In the genomic region with DNA sequence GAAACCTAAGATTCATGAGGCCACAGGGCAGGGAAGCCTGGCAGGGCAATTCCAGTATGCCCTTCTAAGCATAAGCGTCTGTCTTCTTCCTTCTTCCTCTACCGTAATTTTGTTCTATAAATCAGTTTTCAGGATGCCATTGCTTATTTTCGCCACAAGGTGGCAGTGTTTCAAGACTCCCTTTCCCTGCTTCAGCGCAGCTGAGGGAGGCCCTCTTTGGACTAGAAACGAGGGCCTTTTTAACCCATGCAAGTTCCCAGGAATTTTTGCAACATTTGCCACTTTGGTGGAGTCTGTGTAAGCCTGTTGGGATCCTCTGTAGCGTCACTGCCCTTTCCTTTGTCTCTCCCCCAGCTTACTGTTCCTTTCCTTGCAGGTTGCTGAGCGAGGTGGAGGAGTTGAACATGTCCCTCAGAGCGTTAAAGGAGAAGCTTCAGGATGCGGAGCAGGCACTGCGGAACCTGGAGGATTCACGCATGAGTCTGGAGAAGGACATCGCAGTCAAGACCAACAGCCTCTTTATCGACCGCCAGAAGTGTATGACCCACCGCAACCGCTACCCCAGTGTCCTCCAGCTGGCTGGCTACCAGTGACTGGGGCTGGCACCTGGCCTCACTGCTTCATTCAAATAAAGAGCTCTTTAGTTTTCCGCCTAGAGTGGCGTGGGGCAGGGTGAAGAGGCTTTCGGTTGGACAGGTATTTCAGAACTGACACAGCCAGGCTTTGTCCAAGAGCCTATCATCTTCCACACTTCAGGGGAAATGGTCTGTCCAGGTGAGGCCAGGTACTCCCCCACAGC, we compare ENCODE assay signal across 10 mouse cellular contexts. TPM values are rescaled to one million over a fixed set of nuclear protein-coding genes. Genes with fewer than 3 reads are reported as not detected.
DNase-seq lines count a peak whose midpoint lies in the region; ATAC-seq and TF ChIP-seq lines count a peak whose summit lies in the region.
"Had no signal": no experiment of that assay in that cellular context is flagged by ENCODE, and none has a peak within 500 bp of the region (broad histone marks: within the 10 kb centered on the region; RNA-seq: fewer than 3 reads in every experiment).

No protein-coding gene starts in this region.

- DNase-seq in heart, postnatal 0 days (ENCODE audit: low spot score) = peak; percentile 59
- peak; percentile 37 for DNase-seq in cerebellum, adult 11 months
- DNase-seq in gastrocnemius, postnatal 14 days = peak; percentile 33
- peak; percentile 52 to 56 for DNase-seq in left cerebral cortex, postnatal 36 days (ENCODE audit: low spot score in 2 of 2)
- peak; percentile 68 for DNase-seq in neural tube, embryonic 11.5 days (ENCODE audit: low spot score)
- peak; percentile 28 for DNase-seq in yolk sac, embryonic 10.5 days (ENCODE audit: low spot score)

- no peaks in the 10 kb centered on the region for H3K36me3 ChIP-seq in heart, postnatal 0 days (replicated peaks; ENCODE audit: control insufficient read depth, insufficient read depth, low read length)
- H3K36me3 ChIP-seq in heart, embryonic 11.5 days (ENCODE audit: control insufficient read depth, insufficient read depth, low read length) = no peaks in the 10 kb centered on the region
- H3K36me3 ChIP-seq in ES-Bruce4 (ENCODE audit: control insufficient read depth, insufficient read depth, low read length, poor library complexity, severe bottlenecking) = no peaks in the 10 kb centered on the region
- H3K36me3 ChIP-seq in neural tube, embryonic 11.5 days (ENCODE audit: control insufficient read depth, insufficient read depth, low read length) = no peaks in the 10 kb centered on the region
- H3K36me3 ChIP-seq: embryonic facial prominence, embryonic 13.5 days; liver, embryonic 15.5 days had no signal

- H3K9me3 ChIP-seq in heart, postnatal 0 days (replicated peaks; ENCODE audit: control insufficient read depth, low read length) = no peaks in the 10 kb centered on the region
- H3K9me3 ChIP-seq in heart, embryonic 11.5 days (replicated peaks; ENCODE audit: control insufficient read depth, low read length) = no peaks in the 10 kb centered on the region
- H3K9me3 ChIP-seq in ES-Bruce4 (replicated peaks; ENCODE audit: control insufficient read depth, insufficient read depth, low read length, poor library complexity, severe bottlenecking) = no peaks in the 10 kb centered on the region
- no peaks in the 10 kb centered on the region for H3K9me3 ChIP-seq in neural tube, embryonic 11.5 days (ENCODE audit: control insufficient read depth, low read length)
- H3K9me3 ChIP-seq: embryonic facial prominence, embryonic 13.5 days; liver, embryonic 15.5 days had no signal

- no peak for ATAC-seq in heart, postnatal 0 days (ENCODE audit: insufficient read depth, low read depth)
- ATAC-seq in heart, embryonic 11.5 days (replicated peaks; ENCODE audit: insufficient number of reproducible peaks, low FRiP score, low TSS enrichment) = no peak
- ATAC-seq in neural tube, embryonic 11.5 days (ENCODE audit: insufficient read depth, low FRiP score, low TSS enrichment) = no peak

- no peak overlapping the region for H3K27ac ChIP-seq in heart, postnatal 0 days (ENCODE audit: low read depth)
- H3K27ac ChIP-seq in heart, embryonic 11.5 days (ENCODE audit: low read depth, low read length) = no peak overlapping the region
- no peak overlapping the region for H3K27ac ChIP-seq in ES-Bruce4 (ENCODE audit: insufficient read depth, low read length)
- H3K27ac ChIP-seq in neural tube, embryonic 11.5 days (ENCODE audit: low read depth, low read length) = no peak overlapping the region
- H3K27ac ChIP-seq: embryonic facial prominence, embryonic 13.5 days; liver, embryonic 15.5 days had no signal

- TF ChIP-seq CTCF in heart, postnatal 0 days (IDR thresholded peaks at IDR 0.05; ENCODE audit: low read depth) = peak; percentile 87
- TF ChIP-seq CTCF in ES-Bruce4 (IDR thresholded peaks at IDR 0.05; ENCODE audit: low read depth, low read length) = peak; percentile 63

- no peak overlapping the region for H3K9ac ChIP-seq in heart, postnatal 0 days (replicated peaks; ENCODE audit: low read depth, low read length)
- H3K9ac ChIP-seq in heart, embryonic 11.5 days (ENCODE audit: low read depth, low read length) = no peak overlapping the region
- no peak overlapping the region for H3K9ac ChIP-seq in ES-Bruce4 (ENCODE audit: low read depth, poor library complexity, severe bottlenecking)
- H3K9ac ChIP-seq in neural tube, embryonic 11.5 days (ENCODE audit: low read length) = no peak overlapping the region
- H3K9ac ChIP-seq: embryonic facial prominence, embryonic 13.5 days; liver, embryonic 15.5 days had no signal

- TF ChIP-seq POLR2A in ES-Bruce4 (IDR thresholded peaks at IDR 0.05; ENCODE audit: insufficient read depth, low read length) = no peak

- peaks cover 17% of the 10 kb centered on the region; the same call in 1 of the 2 replicates for H3K4me1 ChIP-seq in heart, postnatal 0 days (ENCODE audit: control insufficient read depth, insufficient read depth)
- H3K4me1 ChIP-seq in heart, embryonic 11.5 days (ENCODE audit: control insufficient read depth, insufficient read depth, low read length) = peaks cover 25% of the 10 kb centered on the region
- no peaks in the 10 kb centered on the region for H3K4me1 ChIP-seq in ES-Bruce4 (ENCODE audit: control insufficient read depth, insufficient read depth, low read length)
- H3K4me1 ChIP-seq in neural tube, embryonic 11.5 days (ENCODE audit: control insufficient read depth, insufficient read depth, low read length) = no peaks in the 10 kb centered on the region

- 35% methylated on average over 19 of the region's 19 CpGs for WGBS in heart, postnatal 0 days
- whole genome bisulfite sequencing in heart, embryonic 11.5 days (ENCODE audit: insufficient replicate concordance) = 41% methylated on average over 19 of the region's 19 CpGs
- WGBS in neural tube, embryonic 11.5 days = 44% methylated on average over 19 of the region's 19 CpGs

- intact Hi-C loops in gastrocnemius, postnatal 14 days (cut with DNase I; ENCODE audit: low total_unique reads) = loop anchor here (2.0 to 10.0 kb wide), 2 partner anchors 31 to 141 kb away; no protein-coding TSS in a partner anchor
- intact Hi-C loops in left cerebral cortex, postnatal 36 days (cut with DNase I) = loop anchor here (1.0 to 5.0 kb wide), 3 partner anchors 31 to 316 kb away; a partner anchor contains a TSS

- no peak for TF ChIP-seq EP300 in heart, postnatal 0 days (IDR thresholded peaks at IDR 0.05; ENCODE audit: low read depth)
- no peak for TF ChIP-seq EP300 in ES-Bruce4 (IDR thresholded peaks at IDR 0.05; ENCODE audit: insufficient read depth, low read depth, low read length)

- H3K4me3 ChIP-seq in heart, postnatal 0 days (ENCODE audit: low read depth, low read length) = no peak overlapping the region
- H3K4me3 ChIP-seq in heart, embryonic 11.5 days (ENCODE audit: low read depth, low read length) = no peak overlapping the region
- H3K4me3 ChIP-seq in ES-Bruce4 (ENCODE audit: low read depth, low read length) = no peak overlapping the region
- H3K4me3 ChIP-seq in neural tube, embryonic 11.5 days (ENCODE audit: low read depth, low read length) = no peak overlapping the region
- H3K4me3 ChIP-seq: embryonic facial prominence, embryonic 13.5 days; liver, embryonic 15.5 days had no signal

- no peak overlapping the region for H3K4me2 ChIP-seq in heart, postnatal 0 days (ENCODE audit: low read depth, low read length)
- H3K4me2 ChIP-seq in heart, embryonic 11.5 days = no peak overlapping the region
- no peak overlapping the region for H3K4me2 ChIP-seq in neural tube, embryonic 11.5 days (ENCODE audit: low read depth)
- H3K4me2 ChIP-seq: embryonic facial prominence, embryonic 13.5 days; liver, embryonic 15.5 days had no signal

- H3K27me3 ChIP-seq in heart, postnatal 0 days (ENCODE audit: control insufficient read depth, insufficient read depth, low read length) = peaks cover 34% of the 10 kb centered on the region
- H3K27me3 ChIP-seq in heart, embryonic 11.5 days (ENCODE audit: control insufficient read depth, insufficient read depth, low read length) = peaks cover 28% of the 10 kb centered on the region
- no peaks in the 10 kb centered on the region for H3K27me3 ChIP-seq in ES-Bruce4 (ENCODE audit: control insufficient read depth, insufficient read depth, low read length, poor library complexity, severe bottlenecking)
- 0 out of 2 replicates have a peak, but pooled peaks cover 8% of the 10 kb centered on the region for H3K27me3 ChIP-seq in neural tube, embryonic 11.5 days (ENCODE audit: control insufficient read depth, insufficient read depth, low read length)

RNA-seq across cellular contexts. Expression of a gene that starts 20.9 kb away (rescaled TPM):
- 0.12 TPM in 1 of 2 replicates, not detected in the other for total RNA-seq in heart, postnatal 0 days (2014; rRNA removed; ENCODE audit: low replicate concordance)
- polyA plus RNA-seq in heart, postnatal 0 days (2015; fragmentation: Nextera tagmentation; extraction: Ambion mirVana) = not detected in 2 replicates
- 0.84 and 1.0 TPM in 2 replicates for polyA plus RNA-seq in heart, embryonic 11.5 days (2014; fragmentation: Nextera tagmentation; extraction: Ambion mirVana)
- polyA plus RNA-seq in ES-Bruce4 (2011; ENCODE audit: insufficient read depth, insufficient read length, low read depth, missing spikeins) = not detected in 2 replicates
- not detected for total RNA-seq in gastrocnemius, postnatal 14 days (2021)
- under 1 TPM; 0.12 to 0.16 TPM for total RNA-seq in left cerebral cortex, postnatal 36 days (2021)
- polyA plus RNA-seq in neural tube, embryonic 11.5 days (2014; fragmentation: Nextera tagmentation; extraction: Ambion mirVana) = not detected in 2 replicates
- polyA plus RNA-seq: liver, embryonic 15.5 days had no signal

RNA-seq across cellular contexts. Expression of a gene that starts 21.7 kb away (rescaled TPM):
- 1.3 TPM in 1 of 2 replicates, not detected in the other for total RNA-seq in heart, postnatal 0 days (2014; rRNA removed; ENCODE audit: low replicate concordance)
- 0.23 and 1.1 TPM in 2 replicates for polyA plus RNA-seq in heart, postnatal 0 days (2015; fragmentation: Nextera tagmentation; extraction: Ambion mirVana)
- polyA plus RNA-seq in heart, embryonic 11.5 days (2014; fragmentation: Nextera tagmentation; extraction: Ambion mirVana) = 0.97 and 1.2 TPM in 2 replicates
- polyA plus RNA-seq in ES-Bruce4 (2011; ENCODE audit: insufficient read depth, insufficient read length, low read depth, missing spikeins) = not detected in 2 replicates
- not detected for total RNA-seq in gastrocnemius, postnatal 14 days (2021)
- total RNA-seq in left cerebral cortex, postnatal 36 days (2021) = 1 to 10 TPM; 1.8 to 3.5 TPM
- polyA plus RNA-seq in neural tube, embryonic 11.5 days (2014; fragmentation: Nextera tagmentation; extraction: Ambion mirVana) = 0.25 and 0.46 TPM in 2 replicates
- polyA plus RNA-seq: embryonic facial prominence, embryonic 13.5 days; liver, embryonic 15.5 days had no signal

RNA-seq across cellular contexts. Expression of a gene that starts 42.6 kb away (rescaled TPM):
- 39.2 and 65.9 TPM in 2 replicates for total RNA-seq in heart, postnatal 0 days (2014; rRNA removed; ENCODE audit: low replicate concordance)
- 3.1 and 3.4 TPM in 2 replicates for polyA plus RNA-seq in heart, postnatal 0 days (2015; fragmentation: Nextera tagmentation; extraction: Ambion mirVana)
- 10.3 and 10.6 TPM in 2 replicates for polyA plus RNA-seq in heart, embryonic 11.5 days (2014; fragmentation: Nextera tagmentation; extraction: Ambion mirVana)
- polyA plus RNA-seq in ES-Bruce4 (2011; ENCODE audit: insufficient read depth, insufficient read length, low read depth, missing spikeins) = 4.4 and 5.6 TPM in 2 replicates
- 1 to 10 TPM; 3.2 to 3.4 TPM for total RNA-seq in gastrocnemius, postnatal 14 days (2021)
- total RNA-seq in left cerebral cortex, postnatal 36 days (2021) = 10 to 100 TPM; 29.7 to 53.7 TPM
- polyA plus RNA-seq in neural tube, embryonic 11.5 days (2014; fragmentation: Nextera tagmentation; extraction: Ambion mirVana) = 9.7 and 13.3 TPM in 2 replicates
